Mouse (Mus musculus): ENCODE measurements around the gene Sf3a2.

Sf3a2 gene

DNA sequence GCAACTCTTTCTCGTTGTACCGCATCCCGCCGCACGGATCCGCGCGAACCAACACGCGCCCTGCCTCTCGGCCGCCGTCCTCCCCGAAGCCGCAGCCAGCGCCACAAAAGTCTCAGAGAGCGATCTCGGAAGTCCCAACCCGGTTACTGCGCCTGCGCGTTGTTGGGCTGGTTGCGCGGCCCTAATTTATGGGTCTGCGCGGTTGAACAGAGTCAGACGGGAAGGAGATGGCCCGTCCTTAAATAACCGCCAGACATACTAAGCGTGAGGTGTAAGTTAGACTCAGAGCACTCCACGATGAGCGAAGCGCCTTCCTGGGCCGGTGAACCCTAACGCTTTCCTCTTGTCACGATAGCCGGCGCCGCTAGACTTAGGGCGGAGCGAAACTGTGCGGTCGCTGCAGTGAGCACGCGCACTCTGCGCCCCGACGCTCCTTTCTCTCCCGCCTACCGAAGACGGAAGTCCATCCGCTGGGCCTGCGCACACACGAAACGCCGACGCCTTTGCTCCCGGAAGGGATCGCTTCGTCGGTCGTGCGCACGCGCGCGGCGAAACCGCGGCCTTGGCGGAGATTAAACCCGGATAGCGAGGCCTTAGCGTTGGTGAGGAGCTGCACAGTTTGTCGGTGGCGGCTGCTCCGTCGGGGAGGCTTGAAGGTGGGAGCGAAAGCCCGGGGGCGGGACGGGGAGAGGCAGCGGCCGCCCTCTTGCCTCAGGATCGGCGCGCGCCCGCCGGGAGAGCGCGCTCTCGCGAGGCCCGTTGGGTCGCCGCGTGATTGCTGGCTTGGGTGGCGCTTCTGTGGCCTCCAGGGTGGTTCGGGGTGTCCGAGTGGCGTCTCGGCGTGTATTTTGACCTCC, at the start of gene Sf3a2, which contains the start of gene Plekhj1:
TSS of gene Sf3a2 (plus strand) at position 49 of the 857 bp plus-strand sequence.
TSS of gene Plekhj1 (minus strand) at position 477 of the 857 bp plus-strand sequence.
- peak; percentile 94 for DNase-seq (ENCODE audit: low spot score)

DNA sequence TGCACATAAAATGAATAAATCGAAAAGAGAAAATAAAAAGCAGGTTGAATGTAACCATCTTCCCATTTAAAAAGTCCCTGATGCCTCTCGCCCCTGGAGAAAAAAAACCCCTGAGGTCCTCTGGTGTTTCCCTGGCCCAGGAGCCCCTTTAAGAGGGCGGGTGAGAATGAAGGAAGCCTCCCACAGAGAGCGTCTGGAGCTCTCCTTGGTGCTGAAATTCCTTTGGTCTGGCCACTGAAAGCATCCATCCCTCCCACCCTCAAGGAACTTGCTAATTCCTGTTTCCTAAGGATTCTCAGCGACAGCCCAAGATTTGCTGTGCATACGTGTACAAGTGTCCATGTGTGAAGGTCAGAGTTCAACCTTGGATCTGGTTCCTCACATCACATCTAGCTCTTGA, 49.4 kb upstream of the Sf3a2 start:
- DNase-seq (ENCODE audit: low spot score): peak; percentile 70

DNA sequence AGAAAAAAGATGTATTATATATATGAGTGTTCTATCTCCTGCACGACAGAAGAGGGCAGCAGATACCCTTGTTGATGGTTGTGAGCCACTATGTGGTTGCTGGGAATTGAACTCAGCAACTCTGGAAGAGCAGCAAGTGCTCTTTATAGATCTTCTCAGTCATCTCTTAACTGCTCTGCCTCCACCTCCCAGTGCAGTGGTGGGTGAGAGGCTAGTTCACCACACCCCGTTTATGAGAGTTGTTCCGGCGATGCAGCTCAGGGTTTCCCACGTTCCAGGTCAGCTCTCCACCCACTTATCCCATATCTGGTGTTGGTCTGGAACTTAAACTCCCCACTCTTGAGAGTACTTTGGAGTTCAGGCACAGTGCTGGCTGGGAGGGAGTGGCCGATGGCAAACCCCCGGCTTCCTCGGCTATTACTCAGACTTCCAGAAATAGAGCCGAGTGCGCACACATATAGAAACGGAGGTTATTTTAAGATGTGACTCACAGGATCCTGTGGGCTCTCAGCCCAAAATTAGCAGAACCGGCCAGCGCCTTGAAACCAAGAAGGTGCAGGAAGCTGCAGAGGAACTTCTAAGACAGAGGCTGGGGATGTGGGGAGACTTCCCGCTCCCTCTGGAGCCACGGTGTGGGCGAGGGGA, 46.7 kb upstream of the Sf3a2 start:
- peak; percentile 73 for DNase-seq (ENCODE audit: low spot score)

DNA sequence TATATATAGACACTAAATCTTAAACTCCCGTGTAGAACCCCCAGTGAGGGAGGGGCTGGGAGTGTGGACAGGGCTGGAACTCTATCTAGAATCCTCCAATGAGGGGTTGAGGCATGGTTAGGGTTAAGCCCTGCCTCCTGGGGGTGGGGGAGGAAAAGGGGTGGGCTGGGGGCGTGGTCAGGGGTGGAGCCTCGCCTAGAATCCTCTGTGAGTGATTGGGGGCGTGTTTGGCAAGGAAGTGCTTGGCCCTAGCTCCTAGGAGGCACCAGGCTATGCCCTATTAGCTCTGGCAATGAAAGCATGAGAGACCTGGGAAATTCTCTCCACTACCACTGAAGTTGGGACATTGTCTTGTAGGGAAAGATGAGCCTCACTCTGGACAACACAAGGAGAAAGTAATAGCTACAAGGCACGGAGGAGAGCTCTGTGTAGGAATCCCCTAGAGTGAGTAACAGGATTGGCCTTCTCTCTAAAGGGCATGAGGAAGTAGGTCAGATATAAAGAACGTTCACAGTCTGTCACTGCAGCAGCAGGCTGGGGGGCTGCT, 45.8 kb upstream of the Sf3a2 start:
- peak; percentile 83 for DNase-seq (ENCODE audit: low spot score)

DNA sequence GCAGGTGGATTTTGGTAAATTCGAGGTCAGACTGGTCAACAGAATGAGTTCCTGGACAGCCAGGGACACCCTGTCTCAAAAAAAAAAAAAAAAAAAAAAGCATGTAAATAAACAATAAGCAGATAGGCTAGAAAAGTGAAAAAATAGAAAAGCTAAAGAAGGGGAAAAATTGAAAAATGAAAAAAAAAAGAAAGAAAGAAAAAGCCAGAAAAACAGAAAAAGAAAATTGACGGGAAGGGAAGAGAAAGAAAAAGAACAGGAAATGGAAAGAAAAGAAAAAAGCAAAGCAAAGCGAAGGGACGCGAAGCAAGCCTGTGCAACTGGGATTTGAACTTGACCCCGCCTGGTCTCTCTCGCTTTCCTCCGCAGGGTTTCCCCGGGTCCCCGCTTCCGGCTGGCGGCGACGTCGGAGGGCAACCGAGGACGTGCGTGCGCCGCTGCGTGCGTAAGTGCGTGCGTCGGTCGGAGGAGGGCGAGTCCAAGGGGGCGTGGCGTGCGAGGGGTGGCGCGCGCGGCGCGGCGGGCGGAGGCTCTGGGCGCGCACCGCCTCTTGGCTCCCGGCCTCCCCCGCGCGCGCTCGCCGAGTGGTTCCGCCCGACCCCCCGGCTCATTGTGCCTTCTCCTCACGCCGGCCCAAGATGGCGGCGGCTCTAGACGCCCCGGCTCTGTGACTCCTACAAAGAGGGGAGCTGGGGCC, 43.3 kb upstream of the Sf3a2 start, which contains the start of gene Dot1l:
TSS of gene Dot1l (plus strand) at position 613 of the 697 bp plus-strand sequence.
- peak; percentile 98 for DNase-seq (ENCODE audit: low spot score)

DNA sequence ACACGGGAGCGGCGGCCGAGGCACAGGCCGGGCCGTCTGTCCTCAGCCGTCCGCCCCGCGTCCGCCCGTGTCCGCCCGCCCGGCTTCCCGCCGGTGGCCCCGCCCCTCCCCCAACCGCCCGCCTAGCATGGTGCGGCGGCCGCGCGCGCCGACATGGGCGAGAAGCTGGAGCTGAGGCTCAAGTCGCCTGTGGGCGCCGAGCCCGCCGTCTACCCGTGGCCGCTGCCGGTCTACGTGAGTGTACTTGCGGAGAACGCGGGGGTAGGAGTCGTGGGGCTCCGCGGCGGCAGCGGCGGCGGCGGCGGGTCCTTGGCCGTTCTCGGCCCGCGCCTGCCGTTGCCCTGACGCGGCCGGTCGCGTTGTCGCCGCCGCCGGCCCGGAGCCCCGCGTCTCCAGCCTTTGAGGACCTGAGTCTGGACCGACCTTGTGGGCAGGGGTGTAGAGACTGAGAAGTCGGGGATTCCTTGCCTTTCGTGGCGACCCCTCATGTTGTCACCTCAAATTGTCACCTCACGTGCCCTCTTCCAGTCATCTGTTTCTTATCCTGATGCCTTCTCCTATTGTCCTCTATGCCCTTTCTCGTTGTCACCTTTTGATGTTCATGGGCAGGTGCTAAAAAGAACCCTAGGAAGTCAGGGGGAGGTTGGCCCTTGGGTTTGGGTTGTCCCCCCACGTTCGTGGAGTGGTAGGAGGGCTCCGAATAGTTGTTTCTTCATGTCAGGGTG, 42.5 kb upstream of the Sf3a2 start:
- DNase-seq (ENCODE audit: low spot score): no peak

DNA sequence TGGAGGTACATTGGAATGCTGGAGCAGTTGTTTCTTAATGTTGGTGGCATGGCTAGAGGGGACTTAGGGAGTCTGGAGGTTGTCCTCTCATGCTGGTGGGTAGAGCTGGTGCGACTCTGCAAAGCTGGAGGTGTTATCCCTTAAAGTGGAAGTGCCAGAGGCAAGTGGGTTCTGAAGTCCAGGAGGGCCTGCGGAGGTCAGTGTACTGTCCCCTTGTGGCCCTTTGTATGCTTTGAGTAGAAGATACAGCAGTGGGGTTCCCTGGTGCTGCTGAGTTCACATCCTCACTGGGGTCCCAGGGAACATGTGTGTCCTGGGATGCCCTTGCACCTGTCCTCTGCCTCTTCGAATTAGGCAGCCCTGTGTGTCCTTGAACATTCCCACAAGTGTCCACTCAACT, 41.9 kb upstream of the Sf3a2 start:
- no peak for DNase-seq (ENCODE audit: low spot score)

DNA sequence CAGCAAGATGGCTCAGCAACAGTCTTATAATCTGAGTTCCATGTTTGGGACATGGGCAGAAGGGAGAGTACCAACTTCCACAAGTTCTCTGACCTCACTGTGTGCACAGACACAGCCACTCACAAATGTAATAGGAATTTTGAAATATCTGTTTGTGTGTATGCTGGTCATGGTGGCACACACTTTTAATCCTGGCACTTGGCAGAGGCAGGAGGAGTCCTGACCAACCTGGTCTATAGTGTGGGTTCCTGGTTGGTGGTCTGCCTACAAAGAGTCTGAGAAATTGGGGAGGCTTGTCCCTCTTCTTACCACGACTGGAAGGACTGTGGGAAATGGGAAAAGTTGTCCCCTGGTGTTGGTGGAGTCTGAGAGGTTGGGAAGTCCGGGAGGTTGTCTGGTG, 41.5 kb upstream of the Sf3a2 start:
- DNase-seq (ENCODE audit: low spot score): no peak

DNA sequence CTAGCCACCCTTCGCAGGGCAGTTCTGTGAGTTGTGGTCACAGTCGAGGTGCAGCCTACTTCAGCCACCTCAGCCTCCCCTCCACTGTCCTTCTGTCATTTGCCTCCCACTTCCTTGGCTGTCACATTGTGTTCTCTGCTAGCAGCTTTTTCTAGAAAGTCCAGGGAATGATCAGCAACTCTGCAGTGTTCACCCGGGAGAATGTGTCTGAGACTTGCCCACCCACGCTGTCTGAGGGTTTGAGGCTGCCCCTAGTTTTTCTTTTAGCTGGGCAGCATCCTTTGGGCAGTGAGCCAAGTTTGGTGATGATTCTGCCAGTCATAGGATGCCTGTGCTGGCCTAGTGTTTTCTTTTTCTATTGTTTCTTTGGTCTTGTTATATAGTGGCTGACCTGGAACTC, 41.0 kb upstream of the Sf3a2 start:
- DNase-seq (ENCODE audit: low spot score): no peak

DNA sequence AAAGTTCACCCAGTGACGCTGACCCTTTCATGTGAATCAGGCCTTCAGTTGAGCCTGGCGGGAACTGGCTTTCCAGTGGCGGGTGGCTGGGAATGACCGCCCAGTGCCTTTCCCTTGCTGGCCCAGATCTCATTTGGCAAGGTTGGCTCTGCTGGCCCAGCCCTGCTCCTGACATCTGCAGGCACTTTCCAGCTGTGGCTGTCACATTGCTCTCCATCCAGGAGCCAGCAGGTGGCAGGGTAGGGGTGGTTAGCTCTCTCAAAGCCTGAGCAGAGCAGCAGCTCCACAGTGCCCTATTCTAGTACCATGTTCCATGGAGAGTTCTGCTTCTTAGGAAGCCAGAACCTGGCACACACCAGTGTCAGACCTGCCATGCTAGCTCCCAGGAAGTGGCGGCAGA, 40.3 kb upstream of the Sf3a2 start:
- DNase-seq (ENCODE audit: low spot score): peak; percentile 78

DNA sequence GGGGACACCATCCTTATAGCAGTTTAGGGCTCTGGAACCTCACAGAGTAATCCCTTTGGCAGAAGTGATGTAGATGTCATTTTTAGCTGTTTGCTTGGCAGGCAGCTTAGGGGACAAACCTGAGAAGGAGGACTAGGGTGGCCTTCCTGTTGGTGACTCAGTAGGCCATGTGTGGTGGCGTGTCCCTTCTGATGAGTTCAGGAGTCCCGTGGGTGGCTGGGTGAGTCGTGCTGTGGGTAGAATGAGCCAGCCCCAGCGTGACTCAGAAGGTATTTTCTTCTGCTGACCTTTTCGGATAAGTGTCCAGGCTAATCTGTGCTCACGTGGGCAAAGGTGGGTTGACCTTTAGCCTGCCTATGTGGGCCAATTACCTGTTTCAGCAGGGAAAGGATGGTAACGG, 39.3 kb upstream of the Sf3a2 start:
- no peak for DNase-seq (ENCODE audit: low spot score)

DNA sequence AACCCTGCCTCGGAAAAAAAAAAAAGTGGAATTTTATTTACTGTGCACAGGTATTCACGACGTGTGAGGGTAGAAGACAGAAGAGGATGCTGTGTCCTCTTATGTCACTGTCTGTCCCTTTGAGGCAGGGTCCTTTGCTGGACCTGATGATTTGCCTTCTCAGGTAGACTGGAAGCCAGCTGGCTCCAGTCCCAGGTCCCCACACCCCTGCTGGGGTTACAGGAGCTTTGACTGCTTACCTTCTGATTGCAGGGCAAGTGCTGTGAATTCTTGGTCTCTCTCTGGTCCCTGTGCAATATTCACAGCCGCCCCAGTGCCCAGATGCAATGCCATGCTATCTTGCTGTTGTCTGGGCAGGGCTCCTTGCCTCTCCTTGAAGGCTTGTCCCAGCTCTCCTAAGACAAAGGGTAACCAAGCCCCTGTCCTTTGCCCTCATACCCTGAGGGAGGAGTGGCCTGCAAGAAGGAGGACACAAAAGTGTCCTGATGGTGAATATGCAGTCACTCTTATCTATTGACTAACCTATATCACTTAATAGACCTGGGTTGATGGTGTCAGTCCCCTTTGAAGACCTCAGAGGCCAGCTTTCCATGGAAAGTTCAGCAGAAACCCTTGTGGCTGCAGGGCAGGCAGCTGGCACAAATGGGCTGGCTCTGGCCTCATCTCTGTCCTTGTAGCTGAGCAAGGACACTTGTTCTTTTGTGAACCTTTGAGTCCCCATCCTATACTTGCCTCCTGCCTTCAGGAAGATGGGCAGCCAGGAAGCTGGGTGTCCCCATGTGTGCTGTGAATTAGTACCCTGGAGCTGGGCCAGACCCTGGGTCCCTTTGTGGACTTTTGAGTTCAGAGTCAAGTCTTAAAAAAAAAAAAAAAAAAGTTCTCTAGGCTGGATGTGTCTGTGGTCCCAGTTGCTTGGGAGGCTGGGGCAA, 37.1 kb upstream of the Sf3a2 start:
- DNase-seq (ENCODE audit: low spot score): no peak

DNA sequence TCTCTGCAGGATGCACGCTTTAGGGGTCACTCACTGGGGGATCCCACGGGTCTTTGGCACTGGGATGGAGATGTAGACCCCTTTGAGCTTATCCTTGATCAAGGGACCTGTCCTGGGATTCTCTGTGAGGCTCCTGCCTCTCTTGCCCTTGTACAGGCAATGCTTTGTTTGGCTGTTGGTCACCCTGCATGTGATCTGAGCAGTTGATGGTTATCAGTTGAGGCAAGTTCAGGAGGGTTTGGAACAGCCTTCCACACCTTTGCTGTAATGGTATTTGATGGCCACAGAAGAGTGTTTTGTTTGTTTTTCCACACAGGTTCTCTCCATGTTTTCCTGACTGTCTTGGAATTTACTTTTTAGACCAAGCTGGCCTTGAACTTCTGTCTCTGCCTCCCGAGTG, 36.2 kb upstream of the Sf3a2 start:
- no peak for DNase-seq (ENCODE audit: low spot score)

DNA sequence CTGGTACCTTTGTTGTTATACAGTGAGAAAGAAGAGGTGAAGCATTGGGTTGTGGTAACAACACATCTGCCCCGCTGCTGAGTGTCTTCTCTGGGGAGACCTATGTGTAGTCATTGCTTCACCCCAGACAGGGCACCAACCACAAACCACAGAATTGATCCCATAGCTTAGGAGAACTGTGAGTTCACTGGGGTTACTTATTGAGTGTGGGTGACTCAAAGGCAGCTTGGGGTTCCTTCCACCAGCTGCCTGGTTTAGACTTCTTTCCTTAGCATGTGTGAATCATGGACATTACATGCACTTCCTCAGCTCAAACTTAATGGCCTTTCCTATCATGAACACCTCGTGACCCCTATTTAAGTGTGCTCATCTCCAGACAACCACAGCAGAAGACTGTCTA, 34.5 kb upstream of the Sf3a2 start:
- no peak for DNase-seq (ENCODE audit: low spot score)

DNA sequence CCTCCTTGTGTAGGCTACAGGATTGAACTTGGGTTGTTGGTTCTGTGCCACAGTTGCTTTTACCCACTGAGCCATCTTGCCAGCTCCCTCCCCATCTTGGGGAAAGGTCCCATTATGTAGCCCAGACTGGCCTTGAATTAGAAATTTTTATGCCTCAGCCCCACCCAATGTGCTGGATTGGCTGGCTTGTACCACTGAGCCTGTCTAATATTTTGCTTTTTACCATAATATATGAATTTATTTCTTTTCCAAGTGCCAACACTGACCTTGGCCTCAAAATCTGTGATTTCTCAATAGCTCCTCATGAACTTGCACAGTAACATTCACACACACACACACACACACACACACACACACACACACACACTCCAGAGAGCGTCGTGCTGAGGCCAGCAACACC, 32.3 kb upstream of the Sf3a2 start:
- no peak for DNase-seq (ENCODE audit: low spot score)

DNA sequence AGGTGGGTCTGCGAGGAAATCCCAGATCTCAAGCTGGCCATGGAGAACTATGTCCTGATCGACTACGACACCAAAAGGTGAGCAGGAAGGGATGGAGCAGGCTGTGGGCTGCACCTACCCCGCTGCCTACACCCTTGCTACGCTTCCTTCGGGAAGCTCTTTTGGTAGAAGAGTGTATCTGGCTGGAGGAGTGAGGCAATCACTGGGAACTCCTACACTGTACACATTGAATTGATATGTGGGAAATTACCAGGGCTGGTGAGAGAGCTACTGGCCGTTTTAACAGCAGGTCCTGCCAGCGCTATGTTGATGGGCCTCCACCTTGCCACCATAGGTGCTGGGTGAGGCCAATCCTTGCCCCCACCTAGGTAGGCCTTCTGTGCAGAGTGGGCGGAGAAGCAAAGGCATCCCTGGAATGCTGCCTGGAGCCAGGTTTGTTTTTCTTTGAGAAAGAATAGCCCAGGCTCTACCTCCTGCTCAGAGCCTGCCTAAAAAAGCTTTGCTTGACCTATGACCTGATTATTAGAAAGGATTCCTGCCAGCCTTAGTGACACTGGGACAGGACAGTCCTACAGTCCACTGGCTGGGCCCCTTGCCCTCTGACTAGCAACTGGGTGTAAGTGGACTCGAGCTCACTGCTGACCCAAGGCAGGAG, 31.7 kb upstream of the Sf3a2 start:
- DNase-seq (ENCODE audit: low spot score): no peak

DNA sequence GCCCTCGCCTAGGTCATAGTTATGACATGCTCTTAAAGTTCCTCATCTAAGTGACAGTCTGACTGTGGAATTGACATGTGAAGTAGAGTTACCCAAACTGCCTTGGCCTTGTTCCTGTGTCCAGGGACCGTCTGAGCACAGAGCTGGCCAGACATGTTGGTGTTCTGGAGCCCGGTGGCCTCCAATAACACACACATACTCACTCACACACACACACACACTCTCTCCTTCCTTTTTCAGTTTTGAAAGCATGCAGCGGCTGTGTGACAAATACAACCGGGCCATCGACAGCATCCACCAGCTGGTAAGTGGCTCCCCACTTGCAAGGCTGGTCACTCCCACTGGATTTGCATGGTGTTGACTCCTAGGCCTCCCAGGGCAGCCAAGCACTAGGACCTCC, 29.6 kb upstream of the Sf3a2 start:
- DNase-seq (ENCODE audit: low spot score): no peak

DNA sequence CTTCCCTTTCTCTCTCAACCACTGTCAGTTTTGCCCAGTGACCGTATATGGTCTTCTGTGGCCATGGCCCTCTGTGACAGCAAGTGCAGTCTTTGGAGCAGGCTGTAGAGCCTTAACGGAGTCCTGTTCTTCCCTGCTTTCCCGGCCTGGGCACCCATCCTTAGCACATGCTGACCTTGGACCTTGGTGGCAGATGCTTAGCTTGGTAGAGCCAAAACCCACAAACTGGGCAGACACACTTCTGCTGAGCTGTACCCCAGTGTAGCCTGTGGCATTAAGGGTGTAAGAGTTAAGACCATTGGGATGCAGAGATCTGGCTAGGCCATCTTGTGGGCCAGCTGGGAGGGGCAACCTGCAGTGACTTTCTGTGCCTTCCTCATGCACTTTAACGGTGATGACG, 24.2 kb upstream of the Sf3a2 start:
- DNase-seq (ENCODE audit: low spot score): no peak

DNA sequence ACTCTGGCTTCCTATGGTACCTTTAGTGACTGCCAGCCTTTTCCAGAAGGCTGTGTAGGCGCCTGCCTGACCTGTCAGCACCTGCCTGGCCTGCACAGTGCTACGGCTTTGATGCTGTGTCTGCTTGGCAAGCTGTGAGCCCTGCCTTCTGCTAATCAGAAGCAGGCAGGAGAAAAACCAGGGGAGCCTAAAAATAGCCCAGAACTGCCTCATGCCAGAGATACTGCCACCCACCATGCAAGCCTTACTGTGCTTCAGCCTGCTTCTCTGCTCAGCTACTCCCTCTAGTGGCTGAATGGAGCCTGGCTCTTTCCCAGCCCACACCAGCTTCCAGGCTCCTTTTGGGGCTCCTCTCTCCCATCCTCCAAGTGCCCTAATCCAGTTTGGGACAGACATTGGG, 23.4 kb upstream of the Sf3a2 start:
- peak; percentile 82 for DNase-seq (ENCODE audit: low spot score)

DNA sequence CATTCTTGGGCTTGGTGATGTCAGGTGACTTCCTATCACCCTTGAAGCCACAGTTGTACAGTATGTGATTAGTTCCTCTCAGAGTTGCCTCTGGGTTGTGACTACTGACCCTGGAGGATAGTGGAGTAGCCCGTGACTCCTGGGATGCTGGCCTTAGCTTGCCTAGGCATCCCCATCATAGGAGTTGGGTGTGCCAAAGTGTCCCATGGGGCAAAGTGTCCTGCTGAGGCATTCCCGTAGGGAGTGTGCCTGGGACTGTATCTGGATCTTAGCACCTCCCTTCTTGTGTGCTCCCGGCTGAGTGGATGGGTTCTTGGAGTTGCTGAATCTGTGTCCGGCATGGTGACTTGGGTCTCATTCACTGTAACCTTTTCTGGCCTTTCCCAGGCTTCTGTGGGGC, 23.0 kb upstream of the Sf3a2 start:
- no peak for DNase-seq (ENCODE audit: low spot score)

All from urinary bladder, postnatal 14 days (tissue).